Mouse (Mus musculus) kidney, embryonic 16.5 days (tissue): ENCODE measurements at regions not wholly inside any gene's neighbourhood (a gene's known extent, or its start where the extent isn't known, plus 50 kb on each side); places are given as distances from the start of the nearest gene placed in this dataset.

ENCODE experiments used
- ATAC-seq: fragments of 200-750 bp; cut with Nextera tagmentation; 2 replicates; pipeline ENCODE4 v1.8.0; 2017; ENCODE audit warnings: moderate TSS enrichment; ENCODE audit not compliant: low FRiP score, low TSS enrichment
- H3K27ac ChIP-seq: fragments of 300-500 bp; sonication (generic); 2 replicates; pipeline ENCODE4 v1.5.1; 2014; ENCODE audit warnings: low read length
- H3K27me3 ChIP-seq: fragments of 300-500 bp; sonication (generic); 2 replicates; pipeline ENCODE4 v1.6.1; 2014; ENCODE audit warnings: low read length, control low read depth, mixed read lengths; ENCODE audit not compliant: insufficient read depth
- H3K36me3 ChIP-seq: fragments of 300-500 bp; sonication (generic); 2 replicates; pipeline ENCODE4 v1.6.1; 2014; ENCODE audit warnings: low read length, control low read depth, mixed read lengths; ENCODE audit not compliant: insufficient read depth
- H3K4me1 ChIP-seq: fragments of 300-500 bp; sonication (generic); 2 replicates; pipeline ENCODE4 v1.6.1; 2014; ENCODE audit warnings: low read length, control low read depth, mixed read lengths; ENCODE audit not compliant: insufficient read depth
- H3K4me2 ChIP-seq: fragments of 300-500 bp; sonication (generic); replicated peaks from 2 replicates; pipeline ENCODE4 v1.6.1; 2014; ENCODE audit warnings: low read depth, low read length
- H3K4me3 ChIP-seq: fragments of 300-500 bp; sonication (generic); 2 replicates; pipeline ENCODE4 v1.5.1; 2014; ENCODE audit warnings: mild to moderate bottlenecking, low read length
- H3K9ac ChIP-seq: fragments of 300-500 bp; sonication (generic); replicated peaks from 2 replicates; pipeline ENCODE4 v1.6.1; 2014; ENCODE audit warnings: low read length
- H3K9me3 ChIP-seq: fragments of 300-500 bp; sonication (generic); 2 replicates; pipeline ENCODE4 v1.6.1; 2016; ENCODE audit warnings: low read length, control low read depth
- WGBS: fragments of 180-500 bp; shearing (Covaris S2); extraction: QIAGEN DNeasy Blood & Tissue Kit; methylation state at CpG from one replicate; pipeline ENCODE4 v1.1.7; 2014; 5-methylcytosine and 5-hydroxymethylcytosine counted together

GRCm38 (mm10) chr16:55627531-55627930 lies 211.2 kb downstream of the Nfkbiz start:
- H3K4me3 ChIP-seq = no peak overlapping the region
- H3K27ac ChIP-seq = no peak overlapping the region
- WGBS = 96% methylated on average over 1 of the region's 1 CpGs
- H3K4me2 ChIP-seq = no peak overlapping the region
- H3K9me3 ChIP-seq = 0 out of 2 replicates have a peak, but pooled peaks cover 3% of the 10 kb centered on the region
- no peaks in the 10 kb centered on the region for H3K27me3 ChIP-seq
- H3K9ac ChIP-seq = no peak overlapping the region
- no peak for ATAC-seq
- H3K36me3 ChIP-seq = no peaks in the 10 kb centered on the region
- no peaks in the 10 kb centered on the region for H3K4me1 ChIP-seq

DNA sequence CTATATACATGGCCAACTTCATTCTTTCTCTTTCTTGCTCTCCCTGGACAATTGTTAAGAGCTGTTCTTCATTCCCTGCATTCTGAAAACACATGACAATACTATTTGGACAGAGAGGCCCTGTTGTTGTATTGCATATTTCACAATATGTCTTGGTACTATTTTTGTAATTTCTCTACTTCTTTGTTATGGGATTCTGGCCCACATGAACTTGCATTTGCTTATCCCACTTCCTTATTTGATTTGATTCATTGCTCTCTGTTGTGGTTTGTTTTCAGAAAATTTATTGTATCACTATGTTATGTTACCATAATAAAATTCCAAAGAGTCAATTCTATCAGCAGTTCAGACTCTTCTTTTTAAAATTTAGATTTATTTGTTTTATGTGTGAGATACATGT lies 215.3 kb downstream of the Nfkbiz start:
- H3K4me3 ChIP-seq = no peak overlapping the region
- H3K4me1 ChIP-seq = no peaks in the 10 kb centered on the region
- no peak overlapping the region for H3K27ac ChIP-seq
- no peak for ATAC-seq
- no peaks in the 10 kb centered on the region for H3K36me3 ChIP-seq
- H3K9ac ChIP-seq = no peak overlapping the region
- H3K27me3 ChIP-seq = no peaks in the 10 kb centered on the region
- 0 out of 2 replicates have a peak, but pooled peaks cover 3% of the 10 kb centered on the region for H3K9me3 ChIP-seq
- no peak overlapping the region for H3K4me2 ChIP-seq

- ATAC-seq = no peak
- Histone ChIP-seq H3K9me3 (no peaks in the 10 kb centered on the region), H3K36me3 (no peaks in the 10 kb centered on the region), H3K4me1 (no peaks in the 10 kb centered on the region), H3K27ac (no peak overlapping the region), H3K9ac (no peak overlapping the region), H3K27me3 (no peaks in the 10 kb centered on the region), H3K4me3 (no peak overlapping the region), H3K4me2 (no peak overlapping the region)
- 77% methylated on average over 3 of the region's 3 CpGs for WGBS
Measured at GRCm38 (mm10) chr16:55619731-55620130, 219.0 kb downstream of the Nfkbiz start.

DNA sequence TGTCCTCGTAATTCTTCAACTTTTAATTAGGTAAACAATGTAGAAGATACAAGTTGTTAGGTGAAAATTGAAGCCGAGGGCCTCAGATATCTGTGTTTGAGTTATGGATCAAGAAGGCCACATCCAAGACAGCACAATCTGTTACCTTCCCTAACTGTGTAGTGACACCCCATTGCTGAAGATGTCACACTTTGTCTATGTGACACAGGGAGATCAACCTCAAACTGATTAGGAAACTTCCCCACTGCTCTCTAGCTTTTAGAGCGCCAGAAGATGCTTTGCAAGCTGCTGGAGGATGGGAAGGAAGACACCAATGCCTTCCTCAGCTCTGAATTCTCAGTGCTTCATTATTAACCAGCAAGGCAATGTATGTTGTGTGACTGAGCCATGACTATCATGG lies 220.7 kb downstream of the Nfkbiz start:
- no peak overlapping the region for H3K27ac ChIP-seq
- 87% methylated on average over 3 of the region's 3 CpGs for WGBS
- ATAC-seq = no peak
- no peak overlapping the region for H3K9ac ChIP-seq
- no peaks in the 10 kb centered on the region for H3K4me1 ChIP-seq
- H3K4me2 ChIP-seq = no peak overlapping the region
- H3K27me3 ChIP-seq = no peaks in the 10 kb centered on the region
- no peak overlapping the region for H3K4me3 ChIP-seq
- no peaks in the 10 kb centered on the region for H3K36me3 ChIP-seq
- H3K9me3 ChIP-seq = no peaks in the 10 kb centered on the region

GRCm38 (mm10) chr16:55617506-55617905 lies 221.2 kb downstream of the Nfkbiz start:
- H3K4me2 ChIP-seq = no peak overlapping the region
- H3K27me3 ChIP-seq = no peaks in the 10 kb centered on the region
- no peak overlapping the region for H3K4me3 ChIP-seq
- no peak for ATAC-seq
- no peaks in the 10 kb centered on the region for H3K9me3 ChIP-seq
- H3K27ac ChIP-seq = no peak overlapping the region
- no peaks in the 10 kb centered on the region for H3K36me3 ChIP-seq
- no peak overlapping the region for H3K9ac ChIP-seq
- 50% methylated on average over 4 of the region's 4 CpGs for WGBS
- no peaks in the 10 kb centered on the region for H3K4me1 ChIP-seq

GRCm38 (mm10) chr16:55616408-55617120 lies 222.1 kb downstream of the Nfkbiz start:
- H3K36me3 ChIP-seq = no peaks in the 10 kb centered on the region
- ATAC-seq = no peak
- no peak overlapping the region for H3K4me3 ChIP-seq
- no peak overlapping the region for H3K9ac ChIP-seq
- 86% methylated on average over 1 of the region's 1 CpGs for WGBS
- no peaks in the 10 kb centered on the region for H3K27me3 ChIP-seq
- H3K9me3 ChIP-seq = no peaks in the 10 kb centered on the region
- H3K27ac ChIP-seq = no peak overlapping the region
- H3K4me2 ChIP-seq = no peak overlapping the region
- H3K4me1 ChIP-seq = no peaks in the 10 kb centered on the region

- Histone ChIP-seq H3K4me1 (no peaks in the 10 kb centered on the region), H3K4me2 (no peak overlapping the region)
- WGBS = 61% methylated on average over 3 of the region's 3 CpGs
Measured at GRCm38 (mm10) chr16:55612873-55613272, 225.8 kb downstream of the Nfkbiz start.

GRCm38 (mm10) chr16:55612001-55612400 lies 226.7 kb downstream of the Nfkbiz start:
- 83% methylated on average over 5 of the region's 5 CpGs for WGBS
- Histone ChIP-seq H3K9me3 (no peaks in the 10 kb centered on the region; the same call in 1 of the 2 replicates), H3K9ac (no peak overlapping the region), H3K27ac (no peak overlapping the region), H3K36me3 (no peaks in the 10 kb centered on the region), H3K27me3 (no peaks in the 10 kb centered on the region), H3K4me2 (no peak overlapping the region), H3K4me1 (no peaks in the 10 kb centered on the region), H3K4me3 (no peak overlapping the region)
- ATAC-seq = no peak

More at GRCm38 (mm10) chr16:55612873-55613272, 225.8 kb downstream of the Nfkbiz start:
- Histone ChIP-seq H3K36me3 (no peaks in the 10 kb centered on the region), H3K9me3 (no peaks in the 10 kb centered on the region; the same call in 1 of the 2 replicates), H3K27ac (no peak overlapping the region), H3K9ac (no peak overlapping the region), H3K27me3 (no peaks in the 10 kb centered on the region), H3K4me3 (no peak overlapping the region)
- ATAC-seq = no peak

DNA sequence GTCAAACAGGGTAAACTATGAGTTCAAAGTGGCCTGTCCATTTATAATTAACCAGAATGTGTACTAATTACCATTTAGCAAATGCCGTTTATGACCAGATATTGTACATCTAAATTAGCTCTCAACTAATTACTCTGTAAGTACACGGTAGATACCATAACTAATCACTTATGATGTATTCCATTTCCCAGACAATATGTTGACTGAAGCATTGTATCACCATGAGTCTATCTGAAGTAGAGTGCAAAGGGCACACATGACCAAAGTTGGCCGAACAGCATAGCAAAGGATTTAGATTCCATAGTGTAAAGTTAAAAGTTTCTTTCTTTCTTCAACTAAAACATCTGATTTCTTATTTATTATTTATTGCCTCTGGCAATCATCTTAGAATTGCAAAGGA lies 227.5 kb downstream of the Nfkbiz start:
- no peak overlapping the region for H3K4me2 ChIP-seq
- no peaks in the 10 kb centered on the region for H3K36me3 ChIP-seq
- no peak overlapping the region for H3K4me3 ChIP-seq
- H3K9me3 ChIP-seq = no peaks in the 10 kb centered on the region; the same call in 1 of the 2 replicates
- ATAC-seq = no peak
- H3K27me3 ChIP-seq = no peaks in the 10 kb centered on the region
- 70% methylated on average over 3 of the region's 3 CpGs for WGBS
- H3K4me1 ChIP-seq = no peaks in the 10 kb centered on the region
- no peak overlapping the region for H3K27ac ChIP-seq
- H3K9ac ChIP-seq = no peak overlapping the region

- no peak overlapping the region for H3K27ac ChIP-seq
- 85% methylated on average over 3 of the region's 3 CpGs for WGBS
- H3K9ac ChIP-seq = no peak overlapping the region
- no peaks in the 10 kb centered on the region; the same call in 1 of the 2 replicates for H3K9me3 ChIP-seq
- H3K4me3 ChIP-seq = no peak overlapping the region
- no peak for ATAC-seq
- H3K4me1 ChIP-seq = no peaks in the 10 kb centered on the region
- H3K4me2 ChIP-seq = no peak overlapping the region
- no peaks in the 10 kb centered on the region for H3K36me3 ChIP-seq
- H3K27me3 ChIP-seq = no peaks in the 10 kb centered on the region
Measured at GRCm38 (mm10) chr16:55608361-55608760, 230.3 kb downstream of the Nfkbiz start.
